Mouse (Mus musculus) lung, postnatal 0 days (tissue): ENCODE measurements at regions not wholly inside any gene's neighbourhood (a gene's known extent, or its start where the extent isn't known, plus 50 kb on each side); places are given as distances from the start of the nearest gene placed in this dataset.

Source experiments
- CTCF ChIP-seq: IDR thresholded peaks from 2 replicates; pipeline ENCODE4 v1.5.1; 2016; ENCODE audit warnings: antibody characterized with exemption, mild to moderate bottlenecking
- EP300 ChIP-seq: IDR thresholded peaks from 2 replicates; pipeline ENCODE4 v1.6.1; 2016; ENCODE audit warnings: antibody characterized with exemption, mild to moderate bottlenecking, control low read depth

GRCm38 (mm10) chr2:144177920-144178319, 92.5 kb upstream of the Mgme1 start:
- TF ChIP-seq CTCF (no peak), EP300 (no peak)
